Mouse (Mus musculus) MEL (cell line): ENCODE measurements around the gene Camk1d. TPM values are rescaled to one million over a fixed set of nuclear protein-coding genes. Genes with fewer than 3 reads are reported as not detected.

Source experiments
- DNase-seq: peaks from one replicate; pipeline ENCODE4 v3.0.0; 2011; ENCODE audit warnings: low read depth, low spot score
- H3K27ac ChIP-seq: 2 replicates; pipeline ENCODE4 v1.5.1; 2012; ENCODE audit warnings: low read depth, mild to moderate bottlenecking, control low read depth, low read length, moderate library complexity; ENCODE audit not compliant: control insufficient read depth
- H3K27me3 ChIP-seq, 2 experiments: fragments of 150-350 bp in 1 of 2; sonication (generic) in 1 of 2; 2 replicates each; pipeline ENCODE4 v1.6.1; 2012; ENCODE audit warnings: low read length in 2 of 2, mild to moderate bottlenecking in 2 of 2, improper control_type of control experiment in 1 of 2, moderate library complexity in 1 of 2; ENCODE audit not compliant: insufficient read depth in 2 of 2, control insufficient read depth in 1 of 2
- H3K36me3 ChIP-seq, 2 experiments: 2 replicates each; pipeline ENCODE4 v1.6.1; 2012 to 2014; ENCODE audit warnings: low read length in 2 of 2, improper control_type of control experiment in 1 of 2, inconsistent platforms in 1 of 2, mild to moderate bottlenecking in 1 of 2; ENCODE audit not compliant: insufficient read depth in 2 of 2, control insufficient read depth in 1 of 2
- H3K4me1 ChIP-seq, 2 experiments: fragments of 150-350 bp in 1 of 2; sonication (generic) in 1 of 2; 2 replicates each; pipeline ENCODE4 v1.6.1; 2012; ENCODE audit warnings: low read length in 2 of 2, improper control_type of control experiment in 1 of 2, mild to moderate bottlenecking in 1 of 2; ENCODE audit not compliant: insufficient read depth in 2 of 2, control insufficient read depth in 1 of 2
- H3K4me3 ChIP-seq, 2 experiments: fragments of 150-350 bp in 1 of 2; sonication (generic) in 1 of 2; 2 replicates each; pipeline ENCODE4 v1.5.1; 2012; ENCODE audit warnings: low read depth in 2 of 2, low read length in 2 of 2, mild to moderate bottlenecking in 2 of 2, moderate library complexity in 2 of 2, control low read depth in 1 of 2, improper control_type of control experiment in 1 of 2; ENCODE audit not compliant: control insufficient read depth in 1 of 2, insufficient read depth in 1 of 2
- H3K79me2 ChIP-seq: 2 replicates; pipeline ENCODE4 v1.6.1; 2012; ENCODE audit warnings: mild to moderate bottlenecking, low read length, moderate library complexity; ENCODE audit not compliant: control insufficient read depth, poor library complexity, insufficient read depth
- H3K9ac ChIP-seq: 2 replicates; pipeline ENCODE4 v1.6.1; 2012; ENCODE audit warnings: low read depth, mild to moderate bottlenecking, control low read depth, low read length, moderate library complexity; ENCODE audit not compliant: control insufficient read depth, poor library complexity, severe bottlenecking
- H3K9me3 ChIP-seq: fragments of 150-350 bp; sonication (generic); replicated peaks from 2 replicates; pipeline ENCODE4 v1.6.1; 2012; ENCODE audit warnings: mild to moderate bottlenecking, low read length, improper control_type of control experiment, moderate library complexity; ENCODE audit not compliant: insufficient read depth
- ELF1 ChIP-seq: IDR thresholded peaks from 2 replicates; pipeline ENCODE4 v1.6.1; 2014; ENCODE audit warnings: low read depth, mild to moderate bottlenecking, inconsistent platforms, low read length, improper control_type of control experiment, moderate library complexity
- GABPA ChIP-seq: IDR thresholded peaks from 2 replicates; pipeline ENCODE4 v1.6.1; 2012; ENCODE audit warnings: low read depth, mild to moderate bottlenecking, inconsistent platforms, low read length, improper control_type of control experiment, moderate library complexity
- GATA1 ChIP-seq: IDR thresholded peaks from 2 replicates; pipeline ENCODE4 v1.6.1; 2011; ENCODE audit warnings: low read depth, low read length, improper control_type of control experiment
- KAT2A ChIP-seq: conservative IDR thresholded peaks from 2 replicates; pipeline ENCODE4 v1.6.1; 2012; ENCODE audit warnings: low read depth, low read length, improper control_type of control experiment, inconsistent platforms
- MAX ChIP-seq: IDR thresholded peaks from 2 replicates; pipeline ENCODE4 v1.6.1; 2011; ENCODE audit warnings: low read length, improper control_type of control experiment
- MEF2A ChIP-seq: IDR thresholded peaks from 2 replicates; pipeline ENCODE4 v1.6.1; 2014; ENCODE audit warnings: low read depth, mild to moderate bottlenecking, inconsistent platforms, low read length, improper control_type of control experiment; ENCODE audit not compliant: poor library complexity, insufficient replicate concordance, severe bottlenecking; ENCODE audit errors: extremely low read depth
- MXI1 ChIP-seq: IDR thresholded peaks from 2 replicates; pipeline ENCODE4 v1.6.1; 2011; ENCODE audit warnings: mild to moderate bottlenecking, low read depth, low read length, improper control_type of control experiment
- MYB ChIP-seq: IDR thresholded peaks from 2 replicates; pipeline ENCODE4 v1.6.1; 2011; ENCODE audit warnings: mild to moderate bottlenecking, low read depth, low read length, improper control_type of control experiment
- NELFE ChIP-seq: IDR thresholded peaks from 2 replicates; pipeline ENCODE4 v1.6.1; 2011; ENCODE audit warnings: low read depth, low read length, improper control_type of control experiment
- NRF1 ChIP-seq: IDR thresholded peaks from 2 replicates; pipeline ENCODE4 v1.6.1; 2014; ENCODE audit warnings: low read depth, mild to moderate bottlenecking, inconsistent platforms, low read length, improper control_type of control experiment, moderate library complexity; ENCODE audit not compliant: poor library complexity, insufficient read depth, severe bottlenecking
- POLR2A ChIP-seq, 2 experiments: IDR thresholded peaks; 2 replicates each; pipeline ENCODE4 v1.6.1; 2011 to 2012; ENCODE audit warnings: low read length in 2 of 2, mild to moderate bottlenecking in 2 of 2, control low read depth in 1 of 2, improper control_type of control experiment in 1 of 2, low read depth in 1 of 2, moderate library complexity in 1 of 2; ENCODE audit not compliant: control insufficient read depth in 1 of 2, insufficient read depth in 1 of 2, poor library complexity in 1 of 2
- POLR2AphosphoS5 ChIP-seq: IDR thresholded peaks from 2 replicates; pipeline ENCODE4 v1.6.1; 2012; ENCODE audit warnings: low read depth, borderline replicate concordance, mild to moderate bottlenecking, inconsistent platforms, low read length, moderate library complexity, mixed read lengths
- RAD21 ChIP-seq: IDR thresholded peaks from 2 replicates; pipeline ENCODE4 v1.6.1; 2011; ENCODE audit warnings: mild to moderate bottlenecking, low read depth, low read length, improper control_type of control experiment
- SIN3A ChIP-seq: IDR thresholded peaks from 2 replicates; pipeline ENCODE4 v1.6.1; 2012; ENCODE audit warnings: low read length, improper control_type of control experiment, inconsistent platforms
- SMC3 ChIP-seq: IDR thresholded peaks from 2 replicates; pipeline ENCODE4 v1.6.1; 2011; ENCODE audit warnings: low read depth, low read length, improper control_type of control experiment
- TAL1 ChIP-seq: IDR thresholded peaks from 2 replicates; pipeline ENCODE4 v1.6.1; 2012; ENCODE audit warnings: mild to moderate bottlenecking, inconsistent platforms, low read length, moderate library complexity, mixed read lengths
- TBP ChIP-seq: IDR thresholded peaks from 2 replicates; pipeline ENCODE4 v1.8.0; 2011; ENCODE audit warnings: low read depth, low read length, improper control_type of control experiment
- USF2 ChIP-seq, 2 experiments: IDR thresholded peaks; 2 replicates each; pipeline ENCODE4 v1.6.1; 2011 to 2012; ENCODE audit warnings: improper control_type of control experiment in 2 of 2, low read length in 2 of 2, borderline replicate concordance in 1 of 2, inconsistent platforms in 1 of 2, low read depth in 1 of 2, mild to moderate bottlenecking in 1 of 2; ENCODE audit not compliant: insufficient read depth in 1 of 2
- ZNF384 ChIP-seq: IDR thresholded peaks from 2 replicates; pipeline ENCODE4 v1.6.1; 2012; ENCODE audit warnings: low read depth, mild to moderate bottlenecking, inconsistent platforms, low read length, improper control_type of control experiment
- polyA plus RNA-seq, 2 experiments: library from polyadenylated mRNA; stranded (reverse) in 1 of 2; unstranded in 1 of 2; fragments of >175 nt in 1 of 2; fragments of >200 nt in 1 of 2; gene quantifications; 2 replicates each; pipeline versions ENCODE4 v1.2.1 to v1.2.4; 2012; ENCODE audit warnings: low replicate concordance in 2 of 2, low read depth in 1 of 2; ENCODE audit not compliant: insufficient read length in 2 of 2, insufficient read depth in 1 of 2, missing spikeins in 1 of 2
- total RNA-seq: library from RNA; depleted of rRNA; stranded (reverse); fragments of 300-350 nt; gene quantifications from 2 replicates; pipeline ENCODE4 v1.2.3, GENCODE M21; 2012

Gene Camk1d
- total and polyA plus RNA-seq, 3 experiments: 2.9 to 4.4 TPM; not detected in 1

DNA sequence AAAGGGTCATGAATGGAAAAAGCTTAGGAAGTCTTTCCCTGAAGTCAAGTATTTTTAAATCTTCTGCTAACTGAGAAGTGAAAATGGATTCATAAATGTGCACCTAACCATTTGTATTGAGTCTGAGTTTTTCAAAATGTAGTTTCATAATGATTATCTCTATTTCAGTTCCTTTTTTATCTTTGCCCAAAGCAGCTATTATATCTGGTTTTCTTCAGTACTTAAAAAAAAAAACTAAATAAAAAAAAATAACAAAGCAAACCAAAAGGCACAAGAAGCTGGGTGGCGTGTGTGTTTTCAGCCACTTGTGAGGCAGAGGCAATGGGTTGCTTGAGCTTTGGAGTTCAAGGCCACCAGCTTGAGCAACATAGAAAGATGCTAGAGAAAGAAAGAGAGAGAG lies 26.6 kb upstream of the Camk1d start:
- TF ChIP-seq GATA1 (0 out of 2 replicates have a peak, but pooled peaks have one; percentile 12), RAD21 (no peak), SIN3A (no peak), SMC3 (no peak), ZNF384 (peak; percentile 68), ELF1 (no peak)
- H3K4me1 ChIP-seq: no peaks in the 10 kb centered on the region
- H3K79me2 ChIP-seq: no peaks in the 10 kb centered on the region
- no peak overlapping the region for H3K4me3 ChIP-seq
- DNase-seq: no peak
- no peak overlapping the region for H3K9ac ChIP-seq
- no peak overlapping the region for H3K27ac ChIP-seq
- no peaks in the 10 kb centered on the region for H3K27me3 ChIP-seq
- H3K36me3 ChIP-seq: no peaks in the 10 kb centered on the region
- no peaks in the 10 kb centered on the region for H3K9me3 ChIP-seq

DNA sequence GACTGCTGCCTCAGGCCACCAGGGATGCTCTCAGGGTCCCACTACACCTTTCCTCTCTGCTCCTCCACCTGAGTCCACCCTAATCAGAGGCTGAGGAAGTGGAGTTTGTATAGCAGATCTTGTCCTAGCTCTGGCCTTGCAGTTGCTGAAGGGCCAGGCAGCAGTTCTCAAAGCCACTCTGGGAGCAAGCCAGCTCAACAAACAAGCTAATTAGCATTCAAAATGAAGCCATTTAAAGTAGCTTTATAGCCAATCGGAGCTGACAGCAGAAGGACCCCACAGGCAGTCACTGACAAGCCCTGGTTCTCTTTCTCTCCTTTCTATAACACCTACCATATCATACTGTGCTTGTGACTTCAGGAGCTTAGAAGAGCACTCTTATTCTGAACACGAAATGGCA lies 21.6 kb upstream of the Camk1d start:
- DNase-seq: no peak
- no peak overlapping the region for H3K27ac ChIP-seq
- no peaks in the 10 kb centered on the region for H3K79me2 ChIP-seq
- TF ChIP-seq POLR2A (IDR thresholded peaks at IDR 0.05; ENCODE audit: control insufficient read depth in 1 of 2, insufficient read depth in 1 of 2, low read depth in 1 of 2, low read length in 2 of 2, poor library complexity in 1 of 2) (no peak), TBP (no peak), NELFE (no peak), GATA1 (no peak), GABPA (no peak), POLR2AphosphoS5 (no peak), MAX (no peak), KAT2A (no peak), MEF2A (no peak)
- no peaks in the 10 kb centered on the region for H3K4me1 ChIP-seq
- no peaks in the 10 kb centered on the region for H3K9me3 ChIP-seq
- no peak overlapping the region for H3K9ac ChIP-seq
- H3K4me3 ChIP-seq: no peak overlapping the region
- H3K36me3 ChIP-seq: no peaks in the 10 kb centered on the region
- H3K27me3 ChIP-seq: no peaks in the 10 kb centered on the region

DNA sequence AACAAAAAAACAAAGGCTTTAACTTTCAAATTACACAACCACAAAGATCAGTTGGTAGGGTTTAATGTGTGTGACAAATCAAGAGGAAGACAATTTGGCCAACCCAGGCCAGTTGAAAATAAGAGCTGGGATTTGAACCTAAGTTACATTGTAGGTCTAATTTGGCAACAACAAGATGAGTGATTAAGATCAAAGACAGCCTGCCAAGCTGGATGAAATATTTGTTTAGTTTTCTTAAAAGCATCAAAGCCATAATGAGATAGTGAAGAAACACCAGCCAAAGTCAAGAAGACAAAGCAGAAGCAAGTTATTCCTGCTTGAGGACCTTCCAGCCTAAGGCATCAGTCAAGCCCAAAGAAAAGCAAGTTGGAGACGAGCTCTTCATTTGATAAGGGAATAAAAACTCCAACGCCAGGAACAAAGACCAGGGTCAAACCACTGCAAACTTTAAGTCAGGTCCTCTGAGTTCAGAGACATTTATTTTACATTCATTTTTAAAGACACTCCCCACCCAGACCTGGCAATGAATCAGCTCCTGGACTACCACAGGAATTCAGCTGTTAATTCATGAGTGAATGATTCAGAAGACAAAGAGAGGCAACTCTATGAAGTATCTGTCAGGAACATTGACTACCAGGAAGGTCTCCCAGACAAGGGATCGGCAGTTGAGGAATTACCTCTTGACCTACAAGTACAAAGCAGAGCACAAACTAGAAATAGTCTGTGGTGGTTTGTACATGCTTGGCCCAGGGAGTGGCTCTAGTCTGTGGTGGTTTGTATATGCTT lies 19.2 kb upstream of the Camk1d start:
- H3K4me1 ChIP-seq: no peaks in the 10 kb centered on the region
- no peaks in the 10 kb centered on the region for H3K36me3 ChIP-seq
- DNase-seq: no peak
- no peaks in the 10 kb centered on the region for H3K9me3 ChIP-seq
- H3K4me3 ChIP-seq: no peak overlapping the region
- no peak overlapping the region for H3K9ac ChIP-seq
- H3K27ac ChIP-seq: no peak overlapping the region
- H3K27me3 ChIP-seq: no peaks in the 10 kb centered on the region
- no peaks in the 10 kb centered on the region for H3K79me2 ChIP-seq
- TF ChIP-seq MYB: no peak
- no peak for TF ChIP-seq GABPA
- no peak for TF ChIP-seq TAL1
- TF ChIP-seq NRF1: no peak
- no peak for TF ChIP-seq MXI1
- TF ChIP-seq USF2 (IDR thresholded peaks at IDR 0.05; ENCODE audit: borderline replicate concordance in 1 of 2, insufficient read depth in 1 of 2, low read depth in 1 of 2, low read length in 2 of 2): no peak
- TF ChIP-seq, all 39 proteins: peak for 0
